Mouse (Mus musculus) embryo, embryonic 11.5 days (tissue): Measurements from ENCODE around the gene Zfp420.

Experiments used
- DNase-seq: peaks from one replicate; pipeline ENCODE4 v3.0.0-alpha.2; 2012; ENCODE audit warnings: low read depth, low spot score

The Zfp420 gene

DNA sequence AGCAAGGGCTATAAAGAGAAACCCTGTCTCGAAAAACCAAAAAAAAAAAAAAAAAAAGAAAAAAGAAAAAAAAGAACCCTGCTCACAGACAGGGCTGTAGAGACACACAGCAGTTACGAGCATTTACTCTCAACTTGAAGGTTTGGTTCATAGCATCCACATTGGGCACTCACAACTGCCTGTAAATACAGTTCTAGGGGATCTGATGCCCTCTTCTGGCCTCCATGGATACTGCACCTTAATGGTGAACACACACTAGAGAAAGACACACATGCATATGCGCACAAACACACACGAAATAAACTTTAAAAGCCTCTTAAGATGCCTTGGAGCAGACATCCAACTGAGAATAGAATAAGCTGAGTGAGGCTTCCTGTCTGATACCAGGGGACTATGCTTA is 38.6 kb downstream of the Zfp420 start:
- no peak for DNase-seq

DNA sequence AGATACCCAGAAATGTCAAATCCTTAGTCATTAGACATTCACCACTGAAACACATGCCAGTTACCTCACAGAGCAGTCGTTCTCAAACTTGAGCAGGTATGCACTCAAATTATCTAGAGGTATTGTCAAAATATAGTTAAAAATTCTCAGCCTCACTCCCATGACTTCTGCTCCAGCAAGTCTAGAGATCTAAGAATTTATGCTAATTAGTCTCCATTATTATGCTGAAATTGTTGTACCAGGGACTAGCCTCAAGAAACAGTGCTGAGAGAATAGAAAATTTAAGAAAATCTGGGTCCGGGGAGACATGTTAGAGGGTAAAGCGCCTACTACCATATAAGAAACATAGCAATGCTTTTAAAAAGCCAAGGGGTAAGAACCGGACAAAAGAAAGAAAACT is 44.3 kb downstream of the Zfp420 start:
- DNase-seq, result no peak

DNA sequence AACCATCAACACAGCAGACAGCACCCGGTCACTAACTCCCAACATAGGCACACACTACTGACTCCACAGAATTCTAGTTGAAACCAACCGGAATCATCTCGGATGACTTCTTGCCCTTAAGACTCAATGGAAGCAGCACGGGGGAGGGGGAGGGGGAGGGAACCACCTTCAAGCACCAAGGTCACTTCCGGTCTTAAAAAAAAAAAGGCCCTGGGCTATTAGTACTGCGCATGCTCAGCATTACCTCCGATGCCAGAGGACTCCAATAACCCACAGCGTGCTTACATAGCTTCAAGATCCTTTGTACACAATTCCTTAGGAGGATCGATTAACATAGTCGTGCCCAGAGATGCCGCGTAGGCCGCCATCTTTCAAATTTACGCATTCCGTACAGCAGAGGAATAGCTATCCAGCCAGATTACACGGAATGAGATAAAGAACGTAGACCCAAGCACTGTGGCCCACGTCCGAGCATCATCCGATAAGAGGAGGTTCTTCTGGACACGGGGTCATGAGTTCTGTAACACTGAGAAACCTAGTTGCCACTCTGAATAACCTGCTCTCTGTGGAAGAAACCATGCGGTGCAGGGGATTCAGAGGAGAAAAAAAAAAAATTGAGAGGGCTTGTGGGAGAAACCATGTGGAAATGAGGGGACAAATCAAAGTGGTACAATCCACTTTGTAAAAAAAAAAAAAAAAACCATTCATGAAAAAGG is 46.3 kb downstream of the Zfp420 start, which contains the start of gene Zfp27:
Zfp27 (minus strand) TSS at position 607 of the 716 bp plus-strand sequence.
- DNase-seq, result peak; percentile 63

DNA sequence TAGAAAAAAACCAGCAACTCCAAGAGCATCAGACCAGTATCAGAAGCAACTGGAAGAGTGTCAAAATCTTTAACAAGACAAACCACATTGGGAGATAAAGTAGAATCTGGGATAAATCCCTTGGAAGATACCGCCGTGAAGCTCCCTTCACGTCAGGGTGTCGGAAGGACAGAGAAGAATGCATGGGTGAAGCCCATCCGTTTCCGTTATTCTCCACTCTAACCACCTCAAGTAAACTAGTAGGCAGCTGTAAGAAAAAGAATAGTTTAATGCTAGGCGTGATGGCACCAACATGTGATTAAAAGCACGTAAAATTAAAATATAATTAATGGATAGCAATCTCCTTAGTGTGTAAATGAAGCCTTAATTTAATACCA is 46.9 kb downstream of the Zfp420 start:
- DNase-seq, result no peak

DNA sequence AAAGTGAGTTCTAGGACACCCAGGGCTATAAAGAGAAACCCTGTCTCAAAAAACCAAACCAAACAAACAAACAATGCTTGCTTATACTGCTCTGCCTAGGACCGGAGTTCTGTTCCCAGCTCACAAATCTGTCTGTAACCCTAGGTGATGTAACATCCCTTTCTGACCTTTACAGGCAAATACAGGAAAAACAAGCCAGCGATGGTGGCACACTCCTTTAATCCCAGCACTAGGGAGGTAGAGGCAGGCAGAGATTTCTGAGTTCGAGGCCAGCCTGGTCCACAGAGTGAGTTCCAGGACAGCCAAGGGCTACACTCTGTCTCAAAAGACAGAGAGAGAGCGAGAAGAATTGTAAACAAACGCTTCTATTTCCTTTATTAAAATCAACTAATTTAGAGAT is 47.4 kb downstream of the Zfp420 start:
- DNase-seq, result no peak

DNA sequence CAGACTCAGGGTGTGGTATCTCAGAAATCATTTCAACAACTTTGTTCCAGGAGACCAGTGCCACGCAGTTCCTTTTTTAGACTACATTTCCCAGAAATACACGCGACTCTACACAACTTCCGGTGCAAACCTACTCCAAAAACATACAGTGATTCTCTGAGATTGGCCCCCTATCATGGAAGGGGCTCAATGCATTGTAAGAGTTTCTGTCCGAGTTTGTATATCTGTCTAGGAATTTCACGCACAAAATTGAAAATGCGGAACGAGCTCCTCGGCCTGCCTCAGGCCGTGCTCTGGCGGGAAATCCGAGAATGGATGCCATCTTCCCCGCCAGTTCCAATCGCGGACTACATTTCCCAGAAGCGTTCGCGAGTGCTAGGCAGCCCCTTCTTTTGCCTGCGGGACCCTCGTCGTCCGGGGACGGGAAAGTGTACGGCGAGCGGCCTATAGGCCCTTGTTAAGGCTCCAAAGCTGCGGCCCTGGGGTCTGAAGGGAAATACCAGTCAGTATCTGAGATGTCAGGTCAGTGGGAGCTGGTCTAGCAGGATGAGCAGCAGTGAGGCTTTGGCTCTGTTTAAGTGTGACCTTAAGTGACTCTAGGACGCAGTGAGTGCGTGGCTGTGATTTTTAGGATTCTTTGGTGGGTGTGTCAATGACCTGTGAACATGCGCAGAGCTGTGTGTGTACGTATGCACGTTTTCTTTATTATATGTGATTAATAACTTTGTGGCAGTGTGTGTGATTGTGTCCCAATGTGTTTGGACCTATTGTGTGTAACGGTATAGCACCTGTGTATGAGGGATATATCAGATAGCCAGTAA is 48.6 kb downstream of the Zfp420 start, which contains the start of gene Zfp383:
Zfp383 (plus strand) TSS at position 94 of the 821 bp plus-strand sequence.
- DNase-seq, result peak; percentile 76

GRCm38 (mm10) chr7:29910252-29910651 is 50.5 kb downstream of the Zfp420 start:
- DNase-seq, result no peak

DNA sequence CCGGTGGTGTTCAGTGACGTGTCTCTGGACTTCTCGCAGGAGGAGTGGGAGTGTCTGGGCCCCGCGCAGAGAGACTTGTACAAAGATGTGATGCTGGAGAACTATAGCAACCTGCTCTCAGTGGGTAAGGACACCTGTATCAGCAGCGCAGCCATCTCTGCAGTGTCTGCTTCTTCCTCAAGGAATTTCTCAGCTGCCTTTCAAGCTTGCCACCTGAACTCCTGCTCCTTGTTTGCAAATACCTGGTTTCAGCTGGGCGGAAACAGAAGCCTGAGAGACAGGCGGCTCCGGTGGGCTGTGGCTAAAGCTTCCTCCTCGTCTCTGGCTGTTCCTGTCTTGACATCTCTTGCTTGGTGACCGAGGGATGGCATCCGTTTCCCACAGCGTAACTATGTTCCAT is 52.4 kb downstream of the Zfp420 start:
- no peak for DNase-seq

GRCm38 (mm10) chr7:29917371-29918061 is 57.7 kb downstream of the Zfp420 start:
- DNase-seq, result no peak

GRCm38 (mm10) chr7:29918062-29918453 is 58.3 kb downstream of the Zfp420 start:
- DNase-seq, result no peak

DNA sequence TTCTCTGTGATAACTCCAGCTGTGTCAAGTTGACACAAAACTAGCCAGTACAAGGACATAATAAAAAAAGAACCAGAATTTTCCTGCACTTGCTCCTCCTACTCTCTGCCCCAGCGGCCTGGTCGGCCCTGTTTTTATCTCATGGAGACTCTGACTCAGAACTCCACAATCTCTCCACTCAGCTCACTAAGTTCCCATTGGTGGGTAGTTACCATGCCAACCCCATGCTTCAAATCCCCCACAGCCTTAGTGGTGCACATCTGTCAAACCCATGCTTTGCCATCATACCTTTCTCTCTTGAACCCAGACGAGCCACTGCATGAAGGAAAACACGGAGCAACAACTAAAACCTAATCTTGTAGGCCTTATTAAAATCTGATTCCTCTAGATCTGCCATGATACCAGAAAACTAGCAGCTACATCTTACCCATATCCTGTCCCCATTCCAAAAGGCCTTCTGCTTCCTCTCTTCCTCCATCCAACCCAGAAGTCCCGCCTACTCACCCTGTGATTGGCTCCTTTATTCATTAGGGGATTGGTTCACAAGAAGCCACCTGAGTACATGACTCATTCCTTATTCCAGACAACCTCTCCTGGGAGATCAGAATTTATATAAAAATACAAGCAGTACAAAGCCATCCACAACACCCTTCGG is 61.8 kb downstream of the Zfp420 start:
- DNase-seq, result no peak

- no peak for DNase-seq
Measured at GRCm38 (mm10) chr7:29922780-29923179, 63.0 kb downstream of the Zfp420 start.
